In genomic region chr8:93626807-93627526, GRCm38 (mm10) we compare ENCODE assay signal across 8 mouse cellular contexts.
DNase-seq lines count a peak whose midpoint lies in the region; ATAC-seq and TF ChIP-seq lines count a peak whose summit lies in the region.

No protein-coding gene starts in this region.

- H3K4me2 ChIP-seq in hindbrain, postnatal 0 days (ENCODE audit: low read depth, low read length), result peak overlapping the region; percentile 46

- H3K27me3 ChIP-seq in hindbrain, postnatal 0 days (ENCODE audit: insufficient read depth, low read length), result no peaks in the 10 kb centered on the region

- peak overlapping the region; percentile 10; the same call in 1 of the 2 replicates for H3K4me3 ChIP-seq in hindbrain, postnatal 0 days (ENCODE audit: low read length)

- peak overlapping the region; percentile 35; the same call in 1 of the 2 replicates for H3K9ac ChIP-seq in hindbrain, postnatal 0 days (replicated peaks; ENCODE audit: low read length)

- WGBS in hindbrain, postnatal 0 days, result 14% methylated on average over 18 of the region's 18 CpGs

- H3K27ac ChIP-seq in hindbrain, postnatal 0 days, result peak overlapping the region; percentile 68

- no peak for TF ChIP-seq CTCF in hindbrain, postnatal 0 days (IDR thresholded peaks at IDR 0.05; ENCODE audit: low read depth)

- H3K4me1 ChIP-seq in hindbrain, postnatal 0 days (ENCODE audit: insufficient read depth, low read length), result peaks cover 14% of the 10 kb centered on the region

- H3K9me3 ChIP-seq in hindbrain, postnatal 0 days (ENCODE audit: low read length), result no peaks in the 10 kb centered on the region

- intact Hi-C loops in gastrocnemius, postnatal 14 days (cut with DNase I; ENCODE audit: low total_unique reads), result no loop called here

- no peaks in the 10 kb centered on the region for H3K36me3 ChIP-seq in hindbrain, postnatal 0 days (ENCODE audit: insufficient read depth, low read length)

- peak; percentile 76 for ATAC-seq in hindbrain, postnatal 0 days
- ATAC-seq in erythroid progenitor cell, adult 5-6 weeks (replicated peaks; ENCODE audit: low FRiP score, poor library complexity, severe bottlenecking), result no peak

- peak; percentile 17 for DNase-seq in layer of hippocampus, adult 11-12 months (ENCODE audit: low spot score)
- no peak for DNase-seq in layer of hippocampus, postnatal 36 days
- peak; percentile 75 for DNase-seq in cerebellum, adult 9-11 months
- DNase-seq in gastrocnemius, postnatal 14 days, result peak; percentile 21
- peak; percentile 81 for DNase-seq in hindbrain, postnatal 0 days (ENCODE audit: low spot score)
- DNase-seq in lung, postnatal 25 days (ENCODE audit: low spot score), result peak; percentile 2
- DNase-seq in right cerebral cortex, adult 18-20 months, result peak; percentile 12

Comparison
In these comparisons a context has a peak if more than half of its experiments do, and no peak if none do; other contexts are left out.
1. DNase-seq: peak in layer of hippocampus, adult 11-12 months (single experiment), cerebellum, adult 9-11 months (single experiment), gastrocnemius, postnatal 14 days (single experiment), hindbrain, postnatal 0 days (single experiment), lung, postnatal 25 days (single experiment) and right cerebral cortex, adult 18-20 months (single experiment); none in layer of hippocampus, postnatal 36 days (0 of 2).